Comparison of ENCODE assay signal across 20 mouse cellular contexts in the genomic region with DNA sequence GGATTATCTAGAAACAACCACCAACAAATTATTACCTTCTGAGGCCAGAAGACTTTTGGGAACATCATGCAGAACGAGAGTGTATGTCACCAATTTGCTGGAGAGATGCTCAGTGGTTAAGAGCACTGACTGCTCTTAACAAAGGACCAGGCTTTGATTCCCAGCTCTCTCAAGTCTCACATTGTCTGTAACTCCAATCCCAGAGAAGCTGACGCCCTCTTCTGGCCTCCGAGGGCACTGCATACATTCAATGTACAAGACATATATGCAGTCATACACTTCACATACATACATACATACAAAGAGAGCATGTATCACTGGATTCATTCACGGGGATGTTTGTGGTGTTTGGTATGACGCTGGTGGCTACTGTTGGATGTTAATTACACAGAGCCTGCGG. TPM values are rescaled to one million over a fixed set of nuclear protein-coding genes. Genes with fewer than 3 reads are reported as not detected.
"Had no signal": no experiment of that assay in that cellular context is flagged by ENCODE, and none has a peak within 500 bp of the region (broad histone marks: within the 10 kb centered on the region; RNA-seq: fewer than 3 reads in every experiment).

No protein-coding gene starts in this region.

- ATAC-seq: intestine, embryonic 16.5 days; lung, postnatal 0 days; midbrain, embryonic 13.5 days; midbrain, embryonic 16.5 days had no signal

- H3K4me2 ChIP-seq: limb, embryonic 13.5 days; liver, embryonic 15.5 days; midbrain, embryonic 13.5 days; neural tube, embryonic 13.5 days; stomach, embryonic 15.5 days had no signal

- DNase-seq: kidney, adult 18-20 months; kidney, adult 9 months; kidney, postnatal 25 days; layer of hippocampus, adult 9-11 months; lung, adult 2 months; right cerebral cortex, postnatal 4 days; thymus, postnatal 25 days had no signal

- H3K27ac ChIP-seq: limb, embryonic 10.5 days; limb, embryonic 13.5 days; liver, embryonic 15.5 days; midbrain, embryonic 10.5 days; midbrain, embryonic 13.5 days; neural tube, embryonic 13.5 days; stomach, embryonic 15.5 days had no signal

- H3K4me3 ChIP-seq: limb, embryonic 10.5 days; limb, embryonic 13.5 days; liver, embryonic 15.5 days; megakaryocyte, embryonic 14.5 days; midbrain, embryonic 10.5 days; midbrain, embryonic 13.5 days; myocyte; neural tube, embryonic 13.5 days; stomach, embryonic 15.5 days had no signal

- H3K9me3 ChIP-seq: limb, embryonic 10.5 days; limb, embryonic 13.5 days; liver, embryonic 15.5 days; midbrain, embryonic 10.5 days; midbrain, embryonic 13.5 days; neural tube, embryonic 13.5 days; stomach, embryonic 15.5 days had no signal

- H3K9ac ChIP-seq: limb, embryonic 13.5 days; liver, embryonic 15.5 days; midbrain, embryonic 13.5 days; neural tube, embryonic 13.5 days; stomach, embryonic 15.5 days had no signal

- H3K36me3 ChIP-seq: limb, embryonic 10.5 days; limb, embryonic 13.5 days; liver, embryonic 15.5 days; midbrain, embryonic 10.5 days; midbrain, embryonic 13.5 days; neural tube, embryonic 13.5 days; stomach, embryonic 15.5 days had no signal

RNA-seq across cellular contexts. Expression of a gene that starts 3.7 kb away (rescaled TPM):
- polyA plus RNA-seq: liver, adult 2 months had no signal
